10 mouse cellular contexts compared by ENCODE assay signal in genomic region chr2:57832565-57833355, GRCm38 (mm10).
DNase-seq lines count a peak whose midpoint lies in the region; ATAC-seq and TF ChIP-seq lines count a peak whose summit lies in the region.
"Had no signal": no experiment of that assay in that cellular context is flagged by ENCODE, and none has a peak within 500 bp of the region (broad histone marks: within the 10 kb centered on the region; RNA-seq: fewer than 3 reads in every experiment).

No protein-coding gene starts in this region.

- H3K9ac ChIP-seq in hindbrain, embryonic 13.5 days: no peak overlapping the region
- H3K9ac ChIP-seq: embryonic facial prominence, embryonic 12.5 days; liver, embryonic 15.5 days had no signal

- peak; percentile 30 for DNase-seq in hindbrain, embryonic 10.5 days (ENCODE audit: low spot score)
- DNase-seq in adrenal gland, postnatal 25 days: peak; percentile 54
- DNase-seq in forelimb bud, embryonic 11.5 days (ENCODE audit: low read depth, low spot score): peak; percentile 40
- peak; percentile 71 to 84 for DNase-seq in left cerebral cortex, postnatal 14 days (ENCODE audit: low spot score in 2 of 2)
- DNase-seq in right cerebral cortex, postnatal 36 days (ENCODE audit: low spot score in 2 of 2): peak; percentile 8 to 39
- no peak for DNase-seq in spleen, postnatal 4 days (ENCODE audit: low spot score in 2 of 2)

- 55% methylated on average over 12 of the region's 12 CpGs for WGBS in hindbrain, embryonic 10.5 days
- 47% methylated on average over 12 of the region's 12 CpGs for WGBS in hindbrain, embryonic 13.5 days

- no peak overlapping the region for H3K4me2 ChIP-seq in hindbrain, embryonic 13.5 days
- H3K4me2 ChIP-seq: embryonic facial prominence, embryonic 12.5 days; liver, embryonic 15.5 days had no signal

- TF ChIP-seq CTCF in E14TG2a.4 (conservative IDR thresholded peaks at IDR 0.05; ENCODE audit: low read length): peak; percentile 61

- no peak overlapping the region for H3K27ac ChIP-seq in hindbrain, embryonic 10.5 days
- no peak overlapping the region for H3K27ac ChIP-seq in hindbrain, embryonic 13.5 days
- H3K27ac ChIP-seq: embryonic facial prominence, embryonic 12.5 days; liver, embryonic 15.5 days had no signal

- H3K36me3 ChIP-seq in hindbrain, embryonic 10.5 days: no peaks in the 10 kb centered on the region
- no peaks in the 10 kb centered on the region for H3K36me3 ChIP-seq in hindbrain, embryonic 13.5 days
- H3K36me3 ChIP-seq in E14TG2a.4 (ENCODE audit: insufficient read depth, low read length): no peaks in the 10 kb centered on the region
- H3K36me3 ChIP-seq: embryonic facial prominence, embryonic 12.5 days; liver, embryonic 15.5 days had no signal

- no peaks in the 10 kb centered on the region for H3K27me3 ChIP-seq in hindbrain, embryonic 10.5 days (ENCODE audit: insufficient read depth, poor library complexity, severe bottlenecking)
- 0 out of 2 replicates have a peak, but pooled peaks cover 2% of the 10 kb centered on the region for H3K27me3 ChIP-seq in hindbrain, embryonic 13.5 days
- no peaks in the 10 kb centered on the region for H3K27me3 ChIP-seq in E14TG2a.4 (ENCODE audit: insufficient read depth, low read length)
- H3K27me3 ChIP-seq: embryonic facial prominence, embryonic 12.5 days; liver, embryonic 15.5 days had no signal

- intact Hi-C loops in left cerebral cortex, postnatal 14 days (cut with DNase I): loop anchor here (5.0 to 10.0 kb wide), 3 partner anchors 138 to 1715 kb away; no protein-coding TSS in a partner anchor

- no peak overlapping the region for H3K4me3 ChIP-seq in hindbrain, embryonic 10.5 days
- no peak overlapping the region for H3K4me3 ChIP-seq in hindbrain, embryonic 13.5 days
- H3K4me3 ChIP-seq in E14TG2a.4 (replicated peaks; ENCODE audit: low read length): no peak overlapping the region
- H3K4me3 ChIP-seq: embryonic facial prominence, embryonic 12.5 days; liver, embryonic 15.5 days had no signal

- H3K4me1 ChIP-seq in hindbrain, embryonic 10.5 days (replicated peaks): no peaks in the 10 kb centered on the region
- H3K4me1 ChIP-seq in hindbrain, embryonic 13.5 days (replicated peaks): no peaks in the 10 kb centered on the region
- H3K4me1 ChIP-seq in E14TG2a.4 (replicated peaks; ENCODE audit: low read depth, low read length): peaks cover 10% of the 10 kb centered on the region
- H3K4me1 ChIP-seq: embryonic facial prominence, embryonic 12.5 days; liver, embryonic 15.5 days had no signal

- ATAC-seq in hindbrain, embryonic 13.5 days (ENCODE audit: low FRiP score): no peak

- H3K9me3 ChIP-seq in hindbrain, embryonic 10.5 days: no peaks in the 10 kb centered on the region
- no peaks in the 10 kb centered on the region for H3K9me3 ChIP-seq in hindbrain, embryonic 13.5 days
- H3K9me3 ChIP-seq in E14TG2a.4 (ENCODE audit: low read length): no peaks in the 10 kb centered on the region
- H3K9me3 ChIP-seq: embryonic facial prominence, embryonic 12.5 days; liver, embryonic 15.5 days had no signal

Comparison
In these comparisons a context has a peak if more than half of its experiments do, and no peak if none do; other contexts are left out.
1. DNase-seq: peak in hindbrain, embryonic 10.5 days (single experiment), adrenal gland, postnatal 25 days (single experiment), forelimb bud, embryonic 11.5 days (single experiment), left cerebral cortex, postnatal 14 days (2 of 2) and right cerebral cortex, postnatal 36 days (2 of 2); none in spleen, postnatal 4 days (0 of 2).